Mouse (Mus musculus): ENCODE measurements around the gene Arl1. TPM values are rescaled to one million over a fixed set of nuclear protein-coding genes. Genes with fewer than 3 reads are reported as not detected.

The Arl1 gene
- polyA plus RNA-seq (2014; fragmentation: Nextera tagmentation; extraction: Ambion mirVana) = 220 and 231 TPM in 2 replicates

- DNase-seq (ENCODE audit: low spot score) (peak; percentile 97), ATAC-seq (ENCODE audit: low read depth) (peak; percentile 96)
- Histone ChIP-seq H3K27me3 (replicated peaks; ENCODE audit: control insufficient read depth, insufficient read depth, low read length) (no peaks in the 10 kb centered on the region), H3K9me3 (ENCODE audit: control insufficient read depth, low read length) (no peaks in the 10 kb centered on the region), H3K27ac (replicated peaks; ENCODE audit: low read depth, low read length) (peak within 1 kb of the TSS; percentile 90), H3K4me3 (ENCODE audit: low read depth, low read length) (peak within 1 kb of the TSS; percentile 93), H3K4me2 (ENCODE audit: low read depth, low read length) (peak within 1 kb of the TSS; percentile 93), H3K36me3 (ENCODE audit: control insufficient read depth, insufficient read depth, low read length) (peaks cover 13% of the 10 kb centered on the region), H3K4me1 (ENCODE audit: control insufficient read depth, insufficient read depth, low read length) (peaks cover 10% of the 10 kb centered on the region; the same call in 1 of the 2 replicates), H3K9ac (ENCODE audit: low read depth, low read length) (peak within 1 kb of the TSS; percentile 94)
- WGBS = under 1% methylated on average over 65 of the region's 65 CpGs
These were observed at the start of gene Arl1 for GRCm38 (mm10) chr10:88730571-88731495. Gene Arl1 (plus strand): TSS chr10:88730858.

GRCm38 (mm10) chr10:88682904-88683563 lies 47.6 kb upstream of the Arl1 start:
- H3K4me3 ChIP-seq (ENCODE audit: low read depth, low read length) = no peak overlapping the region
- DNase-seq (ENCODE audit: low spot score) = no peak
- no peaks in the 10 kb centered on the region for H3K4me1 ChIP-seq (ENCODE audit: control insufficient read depth, insufficient read depth, low read length)
- no peak overlapping the region for H3K9ac ChIP-seq (ENCODE audit: low read depth, low read length)
- H3K36me3 ChIP-seq (ENCODE audit: control insufficient read depth, insufficient read depth, low read length) = no peaks in the 10 kb centered on the region
- ATAC-seq (ENCODE audit: low read depth) = no peak
- H3K27ac ChIP-seq (replicated peaks; ENCODE audit: low read depth, low read length) = no peak overlapping the region
- H3K9me3 ChIP-seq (ENCODE audit: control insufficient read depth, low read length) = no peaks in the 10 kb centered on the region
- WGBS = 87% methylated on average over 4 of the region's 4 CpGs
- H3K27me3 ChIP-seq (replicated peaks; ENCODE audit: control insufficient read depth, insufficient read depth, low read length) = no peaks in the 10 kb centered on the region
- no peak overlapping the region for H3K4me2 ChIP-seq (ENCODE audit: low read depth, low read length)

GRCm38 (mm10) chr10:88684925-88685324 lies 45.7 kb upstream of the Arl1 start, which contains the start of gene Spic:
Gene Spic (minus strand): TSS chr10:88685015.
- Histone ChIP-seq H3K9ac (ENCODE audit: low read depth, low read length) (no peak within 1 kb of the TSS), H3K4me1 (ENCODE audit: control insufficient read depth, insufficient read depth, low read length) (no peaks in the 10 kb centered on the region), H3K4me2 (ENCODE audit: low read depth, low read length) (no peak within 1 kb of the TSS), H3K27ac (replicated peaks; ENCODE audit: low read depth, low read length) (no peak within 1 kb of the TSS), H3K4me3 (ENCODE audit: low read depth, low read length) (no peak within 1 kb of the TSS), H3K27me3 (replicated peaks; ENCODE audit: control insufficient read depth, insufficient read depth, low read length) (no peaks in the 10 kb centered on the region), H3K9me3 (ENCODE audit: control insufficient read depth, low read length) (no peaks in the 10 kb centered on the region), H3K36me3 (ENCODE audit: control insufficient read depth, insufficient read depth, low read length) (no peaks in the 10 kb centered on the region)
- 70% methylated on average over 5 of the region's 5 CpGs for WGBS
- ATAC-seq (ENCODE audit: low read depth) (no peak), DNase-seq (ENCODE audit: low spot score) (no peak)

GRCm38 (mm10) chr10:88700938-88701337 lies 29.7 kb upstream of the Arl1 start:
- Histone ChIP-seq H3K36me3 (ENCODE audit: control insufficient read depth, insufficient read depth, low read length) (no peaks in the 10 kb centered on the region), H3K27me3 (replicated peaks; ENCODE audit: control insufficient read depth, insufficient read depth, low read length) (no peaks in the 10 kb centered on the region), H3K9me3 (ENCODE audit: control insufficient read depth, low read length) (no peaks in the 10 kb centered on the region), H3K4me3 (ENCODE audit: low read depth, low read length) (no peak overlapping the region), H3K27ac (replicated peaks; ENCODE audit: low read depth, low read length) (no peak overlapping the region), H3K4me2 (ENCODE audit: low read depth, low read length) (no peak overlapping the region), H3K4me1 (ENCODE audit: control insufficient read depth, insufficient read depth, low read length) (no peaks in the 10 kb centered on the region), H3K9ac (ENCODE audit: low read depth, low read length) (no peak overlapping the region)
- DNase-seq (ENCODE audit: low spot score) (no peak), ATAC-seq (ENCODE audit: low read depth) (no peak)
- WGBS = 71% methylated on average over 6 of the region's 6 CpGs

- ATAC-seq (ENCODE audit: low read depth) (no peak), DNase-seq (ENCODE audit: low spot score) (peak; percentile 32)
- H3K4me1 ChIP-seq (ENCODE audit: control insufficient read depth, insufficient read depth, low read length) = no peaks in the 10 kb centered on the region
- H3K9ac ChIP-seq (ENCODE audit: low read depth, low read length) = no peak overlapping the region
- 62% methylated on average over 10 of the region's 10 CpGs for WGBS
- no peaks in the 10 kb centered on the region for H3K27me3 ChIP-seq (replicated peaks; ENCODE audit: control insufficient read depth, insufficient read depth, low read length)
- H3K36me3 ChIP-seq (ENCODE audit: control insufficient read depth, insufficient read depth, low read length) = no peaks in the 10 kb centered on the region
- H3K9me3 ChIP-seq (ENCODE audit: control insufficient read depth, low read length) = no peaks in the 10 kb centered on the region
- no peak overlapping the region for H3K4me2 ChIP-seq (ENCODE audit: low read depth, low read length)
- no peak overlapping the region for H3K27ac ChIP-seq (replicated peaks; ENCODE audit: low read depth, low read length)
- no peak overlapping the region for H3K4me3 ChIP-seq (ENCODE audit: low read depth, low read length)
These were observed 21.8 kb upstream of the Arl1 start for GRCm38 (mm10) chr10:88708671-88709523.

DNA sequence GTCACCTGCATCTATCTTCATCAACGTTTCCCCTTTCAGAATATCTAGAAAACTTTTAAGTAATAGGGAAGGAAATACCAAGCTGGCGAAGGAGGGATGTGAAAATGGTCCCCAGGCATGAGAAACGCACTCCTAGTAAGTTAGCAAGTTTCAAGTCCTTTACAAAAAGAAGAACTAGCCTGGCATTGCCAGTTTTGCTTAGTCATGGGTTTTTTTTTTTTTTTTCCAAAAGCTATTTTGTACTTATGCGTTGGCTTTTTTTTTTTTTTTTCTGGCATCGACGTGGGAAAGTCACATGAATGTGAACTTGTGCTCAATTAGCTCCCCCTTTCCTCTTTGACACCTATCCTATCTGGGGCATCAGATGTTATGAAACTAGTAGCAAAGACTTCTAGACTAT lies 18.3 kb upstream of the Arl1 start:
- H3K27me3 ChIP-seq (replicated peaks; ENCODE audit: control insufficient read depth, insufficient read depth, low read length) = no peaks in the 10 kb centered on the region
- H3K4me2 ChIP-seq (ENCODE audit: low read depth, low read length) = no peak overlapping the region
- no peaks in the 10 kb centered on the region for H3K36me3 ChIP-seq (ENCODE audit: control insufficient read depth, insufficient read depth, low read length)
- H3K9me3 ChIP-seq (ENCODE audit: control insufficient read depth, low read length) = no peaks in the 10 kb centered on the region
- DNase-seq (ENCODE audit: low spot score) = no peak
- no peak overlapping the region for H3K4me3 ChIP-seq (ENCODE audit: low read depth, low read length)
- 77% methylated on average over 6 of the region's 6 CpGs for WGBS
- H3K4me1 ChIP-seq (ENCODE audit: control insufficient read depth, insufficient read depth, low read length) = no peaks in the 10 kb centered on the region
- no peak overlapping the region for H3K27ac ChIP-seq (replicated peaks; ENCODE audit: low read depth, low read length)
- ATAC-seq (ENCODE audit: low read depth) = no peak
- no peak overlapping the region for H3K9ac ChIP-seq (ENCODE audit: low read depth, low read length)

GRCm38 (mm10) chr10:88714744-88715143 lies 15.9 kb upstream of the Arl1 start:
- WGBS = 83% methylated on average over 4 of the region's 4 CpGs
- no peaks in the 10 kb centered on the region for H3K9me3 ChIP-seq (ENCODE audit: control insufficient read depth, low read length)
- ATAC-seq (ENCODE audit: low read depth) = no peak
- no peak overlapping the region for H3K27ac ChIP-seq (replicated peaks; ENCODE audit: low read depth, low read length)
- no peak for DNase-seq (ENCODE audit: low spot score)
- H3K36me3 ChIP-seq (ENCODE audit: control insufficient read depth, insufficient read depth, low read length) = no peaks in the 10 kb centered on the region
- H3K4me2 ChIP-seq (ENCODE audit: low read depth, low read length) = no peak overlapping the region
- no peak overlapping the region for H3K9ac ChIP-seq (ENCODE audit: low read depth, low read length)
- no peak overlapping the region for H3K4me3 ChIP-seq (ENCODE audit: low read depth, low read length)
- no peaks in the 10 kb centered on the region for H3K4me1 ChIP-seq (ENCODE audit: control insufficient read depth, insufficient read depth, low read length)
- H3K27me3 ChIP-seq (replicated peaks; ENCODE audit: control insufficient read depth, insufficient read depth, low read length) = no peaks in the 10 kb centered on the region

DNA sequence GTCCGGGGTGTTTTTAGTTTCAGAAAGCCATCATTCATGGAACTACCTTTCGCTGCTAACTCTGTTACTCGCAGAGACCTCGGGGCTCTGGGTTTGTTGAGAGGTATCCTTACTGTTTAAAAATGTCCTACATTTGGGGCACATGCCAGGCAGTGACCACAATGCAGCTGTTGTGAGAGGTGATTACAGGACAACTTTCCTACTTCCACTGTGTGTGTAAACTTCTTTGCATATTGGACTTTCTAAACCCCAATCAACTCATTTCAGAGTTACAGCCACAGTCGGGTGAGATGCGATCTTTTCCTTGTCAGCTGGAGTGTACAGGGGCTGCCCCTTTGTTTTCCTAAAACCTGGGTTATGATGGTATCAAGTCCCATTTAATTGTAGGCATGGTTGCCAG lies 15.0 kb upstream of the Arl1 start:
- Histone ChIP-seq H3K36me3 (ENCODE audit: control insufficient read depth, insufficient read depth, low read length) (no peaks in the 10 kb centered on the region), H3K27me3 (replicated peaks; ENCODE audit: control insufficient read depth, insufficient read depth, low read length) (no peaks in the 10 kb centered on the region), H3K9me3 (ENCODE audit: control insufficient read depth, low read length) (no peaks in the 10 kb centered on the region), H3K9ac (ENCODE audit: low read depth, low read length) (no peak overlapping the region), H3K27ac (replicated peaks; ENCODE audit: low read depth, low read length) (no peak overlapping the region), H3K4me2 (ENCODE audit: low read depth, low read length) (no peak overlapping the region), H3K4me1 (ENCODE audit: control insufficient read depth, insufficient read depth, low read length) (no peaks in the 10 kb centered on the region), H3K4me3 (ENCODE audit: low read depth, low read length) (no peak overlapping the region)
- ATAC-seq (ENCODE audit: low read depth) (no peak; the same call in 1 of the 2 replicates), DNase-seq (ENCODE audit: low spot score) (no peak)
- WGBS = 66% methylated on average over 6 of the region's 6 CpGs
